Mouse (Mus musculus) kidney, postnatal 14 days (tissue): ENCODE data around the gene Prpf38b.
A peak's percentile ranks its signal among the peaks of the same experiment; 100 is the strongest.

Source experiments
- DNase-seq: peaks from one replicate; pipeline ENCODE4 v3.0.0; 2022; ENCODE audit warnings: mixed read lengths

Prpf38b gene

GRCm38 (mm10) chr3:108857714-108858113 lies 53.8 kb downstream of the Prpf38b start:
- DNase-seq, result no peak

GRCm38 (mm10) chr3:108857124-108857470 lies 54.4 kb downstream of the Prpf38b start:
- DNase-seq, result no peak

GRCm38 (mm10) chr3:108856386-108857123 lies 55.0 kb downstream of the Prpf38b start:
- peak; percentile 46 for DNase-seq

GRCm38 (mm10) chr3:108855864-108856263 lies 55.7 kb downstream of the Prpf38b start:
- peak; percentile 68 for DNase-seq

GRCm38 (mm10) chr3:108855371-108855770 lies 56.2 kb downstream of the Prpf38b start:
- DNase-seq, result no peak

GRCm38 (mm10) chr3:108853266-108853665 lies 58.3 kb downstream of the Prpf38b start:
- DNase-seq, result no peak
